Mouse (Mus musculus) heart, adult 2 months (tissue): ENCODE results near the gene Gsta4. TPM values are rescaled to one million over a fixed set of nuclear protein-coding genes. Genes with fewer than 3 reads are reported as not detected.

Experiments
- DNase-seq, 2 experiments: peaks; one replicate each; pipeline ENCODE4 v3.0.0; 2021
- H3K27ac ChIP-seq: fragments of 200-600 bp; 2 replicates; pipeline ENCODE4 v1.8.1; 2022
- H3K27me3 ChIP-seq: fragments of 200-500 bp; 2 replicates; pipeline ENCODE4 v1.6.1; 2012; ENCODE audit warnings: mild to moderate bottlenecking, low read length, inconsistent platforms, mixed read lengths; ENCODE audit not compliant: control insufficient read depth, insufficient read depth
- H3K36me3 ChIP-seq: fragments of 200-500 bp; 2 replicates; pipeline ENCODE4 v1.6.1; 2012; ENCODE audit warnings: low read length, inconsistent platforms; ENCODE audit not compliant: control insufficient read depth, insufficient read depth
- H3K4me1 ChIP-seq: fragments of 200-500 bp; 2 replicates; pipeline ENCODE4 v1.6.1; 2011; ENCODE audit warnings: low read length; ENCODE audit not compliant: control insufficient read depth, insufficient read depth
- H3K4me3 ChIP-seq: fragments of 200-600 bp; 2 replicates; pipeline ENCODE4 v1.8.1; 2022
- H3K79me2 ChIP-seq: fragments of 200-500 bp; replicated peaks from 2 replicates; pipeline ENCODE4 v1.6.1; 2012; ENCODE audit warnings: mild to moderate bottlenecking, inconsistent platforms, low read length, moderate library complexity, mixed read lengths; ENCODE audit not compliant: control insufficient read depth, insufficient read depth
- H3K9ac ChIP-seq: fragments of 200-500 bp; 2 replicates; pipeline ENCODE4 v1.6.1; 2012; ENCODE audit warnings: low read depth, mild to moderate bottlenecking, control low read depth, inconsistent platforms, low read length, mixed read lengths
- CTCF ChIP-seq: fragments of 200-600 bp; IDR thresholded peaks from 2 replicates; pipeline ENCODE4 v1.8.1; 2022; ENCODE audit warnings: antibody characterized with exemption, mild to moderate bottlenecking, moderate library complexity
- EP300 ChIP-seq: fragments of 200-500 bp; IDR thresholded peaks from 2 replicates; pipeline ENCODE4 v1.6.1; 2011; ENCODE audit warnings: low read depth, low read length, control low read depth; ENCODE audit not compliant: insufficient read depth
- POLR2A ChIP-seq: fragments of 200-500 bp; IDR thresholded peaks from 2 replicates; pipeline ENCODE4 v1.6.1; 2011; ENCODE audit warnings: mild to moderate bottlenecking, low read depth, low read length, control low read depth; ENCODE audit not compliant: insufficient read depth
- WGBS: fragments of 180-500 bp; shearing (Covaris S2); methylation state at CpG from one replicate; pipeline ENCODE4 v1.1.7; 2018; 5-methylcytosine and 5-hydroxymethylcytosine counted together
- intact Hi-C: fragments of 180-260 bp; cut with DNase I; formaldehyde crosslinking; loops from one replicate; pipeline ENCODE4 v1.15.1; 2025
- polyA plus RNA-seq: library from polyadenylated mRNA; depleted of rRNA; stranded (reverse); fragments of >200 nt; gene quantifications from 2 replicates; pipeline ENCODE4 v1.2.3, GENCODE M21; 2012
- total RNA-seq, 2 experiments: library from RNA; stranded (reverse); gene quantifications; 2 replicates each; pipeline ENCODE4 v1.2.3; 2021

Gsta4 gene
- total and polyA plus RNA-seq, 3 experiments, result 53.4 to 104 (median 100) TPM

DNA sequence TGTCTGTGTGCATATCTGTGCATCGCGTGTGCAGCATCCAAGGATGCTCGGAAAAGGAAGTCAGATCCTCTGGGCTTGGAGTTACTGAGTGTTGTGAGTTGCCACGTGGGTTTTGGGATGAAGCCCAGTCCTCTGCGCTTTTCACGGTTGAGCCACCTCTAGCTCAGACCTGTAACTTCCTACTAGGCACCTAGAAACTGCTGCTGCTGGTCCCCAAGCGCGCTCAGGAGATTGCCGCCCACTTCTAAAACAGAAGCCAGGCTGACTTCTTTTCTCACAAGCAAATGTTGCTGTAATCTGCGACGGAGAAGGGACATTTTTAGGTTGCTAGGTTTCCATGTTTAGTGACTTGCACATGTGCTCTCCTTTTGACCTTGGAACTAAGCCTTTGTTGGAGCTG is 12.5 kb downstream of the Gsta4 start:
- no peak overlapping the region for H3K9ac ChIP-seq
- no peak overlapping the region for H3K27ac ChIP-seq
- WGBS, result 68% methylated on average over 11 of the region's 11 CpGs
- TF ChIP-seq POLR2A (no peak), EP300 (no peak), CTCF (no peak)
- no peak for DNase-seq
- H3K4me3 ChIP-seq, result no peak overlapping the region
- intact Hi-C loops, result no loop called here
- no peaks in the 10 kb centered on the region for H3K36me3 ChIP-seq
- peaks cover 3% of the 10 kb centered on the region for H3K4me1 ChIP-seq
- H3K79me2 ChIP-seq, result no peaks in the 10 kb centered on the region
- no peaks in the 10 kb centered on the region for H3K27me3 ChIP-seq

GRCm38 (mm10) chr9:78197801-78198200 is 15.2 kb downstream of the Gsta4 start:
- no peaks in the 10 kb centered on the region for H3K36me3 ChIP-seq
- TF ChIP-seq POLR2A, result no peak
- no peak for TF ChIP-seq EP300
- TF ChIP-seq CTCF, result no peak
- H3K27ac ChIP-seq, result no peak overlapping the region
- 91% methylated on average over 9 of the region's 9 CpGs for WGBS
- H3K79me2 ChIP-seq, result no peaks in the 10 kb centered on the region
- no peak overlapping the region for H3K9ac ChIP-seq
- H3K27me3 ChIP-seq, result no peaks in the 10 kb centered on the region
- no peaks in the 10 kb centered on the region for H3K4me1 ChIP-seq
- no peak overlapping the region for H3K4me3 ChIP-seq
- DNase-seq, result no peak
- intact Hi-C loops, result no loop called here

DNA sequence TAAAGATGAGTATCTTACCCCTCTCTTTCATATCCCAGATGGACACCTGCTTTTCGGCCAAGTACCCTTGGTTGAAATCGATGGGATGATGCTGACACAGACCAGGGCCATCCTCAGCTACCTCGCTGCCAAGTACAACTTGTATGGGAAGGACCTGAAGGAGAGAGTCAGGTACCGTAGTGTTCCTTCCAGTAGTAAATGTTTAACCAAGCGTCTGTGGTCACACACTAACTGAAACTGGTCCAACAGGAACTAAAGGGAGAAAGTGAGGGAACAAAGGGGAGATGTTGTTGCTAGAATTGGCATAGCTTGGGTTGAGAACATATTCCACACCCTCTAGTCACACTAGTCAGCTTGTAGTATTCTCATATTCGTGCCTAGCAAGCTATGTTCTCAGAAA is 21.6 kb downstream of the Gsta4 start:
- intact Hi-C loops, result no loop called here
- no peak overlapping the region for H3K9ac ChIP-seq
- no peak overlapping the region for H3K4me3 ChIP-seq
- H3K79me2 ChIP-seq, result no peaks in the 10 kb centered on the region
- no peaks in the 10 kb centered on the region for H3K4me1 ChIP-seq
- no peak overlapping the region for H3K27ac ChIP-seq
- no peaks in the 10 kb centered on the region for H3K36me3 ChIP-seq
- DNase-seq, result no peak
- no peaks in the 10 kb centered on the region for H3K27me3 ChIP-seq
- TF ChIP-seq EP300 (no peak), POLR2A (no peak)
- WGBS, result 85% methylated on average over 6 of the region's 6 CpGs

GRCm38 (mm10) chr9:78208956-78209355 is 26.4 kb downstream of the Gsta4 start:
- intact Hi-C loops, result no loop called here
- no peak for TF ChIP-seq CTCF
- TF ChIP-seq EP300, result no peak
- TF ChIP-seq POLR2A, result no peak
- H3K27ac ChIP-seq, result no peak overlapping the region

GRCm38 (mm10) chr9:78210079-78210478 is 27.5 kb downstream of the Gsta4 start:
- H3K4me1 ChIP-seq, result peaks cover 6% of the 10 kb centered on the region
- no peak overlapping the region for H3K9ac ChIP-seq
- 85% methylated on average over 3 of the region's 3 CpGs for WGBS
- no peak for DNase-seq
- H3K36me3 ChIP-seq, result 0 out of 2 replicates have a peak, but pooled peaks cover 2% of the 10 kb centered on the region
- no peaks in the 10 kb centered on the region for H3K79me2 ChIP-seq
- no peak overlapping the region for H3K27ac ChIP-seq
- no peaks in the 10 kb centered on the region for H3K27me3 ChIP-seq
- intact Hi-C loops, result no loop called here
- TF ChIP-seq CTCF (no peak), EP300 (no peak), POLR2A (no peak)
- H3K4me3 ChIP-seq, result no peak overlapping the region

More at GRCm38 (mm10) chr9:78208956-78209355, 26.4 kb downstream of the Gsta4 start:
- WGBS, result 35% methylated on average over 4 of the region's 4 CpGs
- H3K36me3 ChIP-seq, result 0 out of 2 replicates have a peak, but pooled peaks cover 2% of the 10 kb centered on the region
- no peak for DNase-seq
- H3K79me2 ChIP-seq, result no peaks in the 10 kb centered on the region
- no peak overlapping the region for H3K9ac ChIP-seq
- H3K4me3 ChIP-seq, result no peak overlapping the region
- H3K4me1 ChIP-seq, result peaks cover 6% of the 10 kb centered on the region
- H3K27me3 ChIP-seq, result no peaks in the 10 kb centered on the region

- Histone ChIP-seq H3K9ac (no peak overlapping the region), H3K4me1 (peaks cover 6% of the 10 kb centered on the region), H3K27me3 (no peaks in the 10 kb centered on the region), H3K79me2 (no peaks in the 10 kb centered on the region), H3K4me3 (no peak overlapping the region), H3K27ac (no peak overlapping the region), H3K36me3 (0 out of 2 replicates have a peak, but pooled peaks cover 2% of the 10 kb centered on the region)
- intact Hi-C loops, result no loop called here
- WGBS, result 100% methylated on average over 2 of the region's 2 CpGs
- TF ChIP-seq POLR2A (no peak), EP300 (no peak), CTCF (no peak)
- no peak for DNase-seq
These were observed 28.2 kb downstream of the Gsta4 start for GRCm38 (mm10) chr9:78210821-78211220.
